Mouse (Mus musculus) limb, embryonic 14.5 days (tissue): ENCODE measurements around the gene Zfp334. TPM values are rescaled to one million over a fixed set of nuclear protein-coding genes. Genes with fewer than 3 reads are reported as not detected.

Experiments
- ATAC-seq: fragments of 200-750 bp; cut with Nextera tagmentation; 2 replicates; pipeline ENCODE4 v1.8.0; 2017; ENCODE audit warnings: low read depth, moderate number of reproducible peaks, moderate TSS enrichment; ENCODE audit not compliant: low FRiP score
- DNase-seq: peaks from one replicate; pipeline ENCODE4 v3.0.0-alpha.2; 2015; ENCODE audit warnings: low spot score
- H3K27ac ChIP-seq: fragments of 300-500 bp; sonication (generic); replicated peaks from 2 replicates; pipeline ENCODE4 v1.5.1; 2014; ENCODE audit warnings: low read depth, mild to moderate bottlenecking, low read length, moderate library complexity, mixed read lengths
- H3K27me3 ChIP-seq: fragments of 300-500 bp; sonication (generic); 2 replicates; pipeline ENCODE4 v1.6.1; 2014; ENCODE audit warnings: low read length, mixed read lengths; ENCODE audit not compliant: control insufficient read depth, insufficient read depth
- H3K36me3 ChIP-seq: fragments of 300-500 bp; sonication (generic); 2 replicates; pipeline ENCODE4 v1.6.1; 2014; ENCODE audit warnings: mild to moderate bottlenecking, low read length, moderate library complexity, mixed read lengths; ENCODE audit not compliant: control insufficient read depth, insufficient read depth
- H3K4me1 ChIP-seq: fragments of 300-500 bp; sonication (generic); 2 replicates; pipeline ENCODE4 v1.6.1; 2014; ENCODE audit warnings: antibody characterized with exemption, low read length, mixed read lengths; ENCODE audit not compliant: control insufficient read depth, insufficient read depth
- H3K4me2 ChIP-seq: fragments of 300-500 bp; sonication (generic); replicated peaks from 2 replicates; pipeline ENCODE4 v1.6.1; 2014; ENCODE audit warnings: low read depth, mild to moderate bottlenecking, low read length, moderate library complexity; ENCODE audit not compliant: severe bottlenecking
- H3K4me3 ChIP-seq: fragments of 300-500 bp; sonication (generic); replicated peaks from 2 replicates; pipeline ENCODE4 v1.5.1; 2014; ENCODE audit warnings: low read length
- H3K9ac ChIP-seq: fragments of 300-500 bp; sonication (generic); 2 replicates; pipeline ENCODE4 v1.6.1; 2014; ENCODE audit warnings: mild to moderate bottlenecking, low read depth, low read length, moderate library complexity; ENCODE audit not compliant: severe bottlenecking
- H3K9me3 ChIP-seq: fragments of 300-500 bp; sonication (generic); 2 replicates; pipeline ENCODE4 v1.6.1; 2016; ENCODE audit warnings: low read length; ENCODE audit not compliant: control insufficient read depth
- POLR2A ChIP-seq: fragments of 200-500 bp; IDR thresholded peaks from 2 replicates; pipeline ENCODE4 v1.8.0; 2012; ENCODE audit warnings: inconsistent platforms, mild to moderate bottlenecking, moderate library complexity, borderline replicate concordance; ENCODE audit not compliant: insufficient read depth, insufficient read length; ENCODE audit errors: extremely low read depth
- WGBS: fragments of 180-500 bp; shearing (Covaris S2); extraction: QIAGEN DNeasy Blood & Tissue Kit; methylation state at CpG from one replicate; pipeline ENCODE4 v1.1.7; 2014; 5-methylcytosine and 5-hydroxymethylcytosine counted together
- polyA plus RNA-seq, 2 experiments: library from polyadenylated mRNA; depleted of rRNA in 1 of 2; stranded (reverse) in 1 of 2; unstranded in 1 of 2; fragments of >200 nt; fragmentation: Nextera tagmentation in 1 of 2; extraction: Ambion mirVana in 1 of 2; gene quantifications; 2 replicates each; pipeline versions ENCODE4 v1.2.1 to v1.2.3; 2012 to 2014

Gene Zfp334
- polyA plus RNA-seq, 2 experiments: 8.6 to 9.8 TPM

- Histone ChIP-seq H3K27ac (no peak overlapping the region), H3K9me3 (no peaks in the 10 kb centered on the region), H3K4me1 (peaks cover 6% of the 10 kb centered on the region; the same call in 1 of the 2 replicates), H3K36me3 (no peaks in the 10 kb centered on the region), H3K4me2 (peak overlapping the region; percentile 49), H3K4me3 (peak overlapping the region; percentile 26), H3K9ac (no peak overlapping the region), H3K27me3 (peaks cover 32% of the 10 kb centered on the region)
- TF ChIP-seq POLR2A: no peak
- ATAC-seq (no peak), DNase-seq (no peak)
- 2% methylated on average over 12 of the region's 13 CpGs for WGBS
Observed at GRCm38 (mm10) chr2:165367868-165368439, 20.1 kb downstream of the Zfp334 start.

DNA sequence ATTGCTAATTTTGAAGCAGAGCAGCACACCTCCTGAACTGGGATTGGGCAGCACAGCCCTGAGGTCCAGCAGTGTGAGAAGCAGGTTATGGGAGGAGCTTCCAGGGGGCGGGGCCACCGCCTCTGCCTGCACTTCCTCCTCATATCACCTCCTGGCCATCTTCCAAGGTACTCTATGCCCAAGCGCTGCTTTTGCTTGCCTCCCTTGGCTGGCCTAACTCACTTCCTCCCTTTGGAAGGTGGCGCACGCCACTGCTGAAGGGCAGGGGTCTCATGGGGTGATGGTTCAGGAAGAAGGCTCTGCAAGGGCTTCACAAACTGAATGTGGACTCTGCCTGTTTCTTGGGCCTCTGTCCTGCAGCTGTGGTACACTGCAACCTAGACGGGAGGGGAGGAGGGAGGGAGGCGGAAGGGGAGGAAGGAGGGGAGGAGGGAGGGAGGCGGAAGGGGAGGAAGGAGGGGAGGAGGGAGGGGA is 21.0 kb downstream of the Zfp334 start:
- DNase-seq: peak; percentile 40
- peaks cover 6% of the 10 kb centered on the region; the same call in 1 of the 2 replicates for H3K4me1 ChIP-seq
- no peaks in the 10 kb centered on the region for H3K36me3 ChIP-seq
- ATAC-seq: no peak
- no peak overlapping the region for H3K4me3 ChIP-seq
- no peak overlapping the region for H3K9ac ChIP-seq
- 0 out of 2 replicates have a peak overlapping the region, but pooled peaks have one; percentile 4 for H3K4me2 ChIP-seq
- 0% methylated on average over 5 of the region's 8 CpGs for WGBS
- H3K27ac ChIP-seq: no peak overlapping the region
- TF ChIP-seq POLR2A: no peak
- no peaks in the 10 kb centered on the region for H3K9me3 ChIP-seq
- H3K27me3 ChIP-seq: peaks cover 32% of the 10 kb centered on the region

DNA sequence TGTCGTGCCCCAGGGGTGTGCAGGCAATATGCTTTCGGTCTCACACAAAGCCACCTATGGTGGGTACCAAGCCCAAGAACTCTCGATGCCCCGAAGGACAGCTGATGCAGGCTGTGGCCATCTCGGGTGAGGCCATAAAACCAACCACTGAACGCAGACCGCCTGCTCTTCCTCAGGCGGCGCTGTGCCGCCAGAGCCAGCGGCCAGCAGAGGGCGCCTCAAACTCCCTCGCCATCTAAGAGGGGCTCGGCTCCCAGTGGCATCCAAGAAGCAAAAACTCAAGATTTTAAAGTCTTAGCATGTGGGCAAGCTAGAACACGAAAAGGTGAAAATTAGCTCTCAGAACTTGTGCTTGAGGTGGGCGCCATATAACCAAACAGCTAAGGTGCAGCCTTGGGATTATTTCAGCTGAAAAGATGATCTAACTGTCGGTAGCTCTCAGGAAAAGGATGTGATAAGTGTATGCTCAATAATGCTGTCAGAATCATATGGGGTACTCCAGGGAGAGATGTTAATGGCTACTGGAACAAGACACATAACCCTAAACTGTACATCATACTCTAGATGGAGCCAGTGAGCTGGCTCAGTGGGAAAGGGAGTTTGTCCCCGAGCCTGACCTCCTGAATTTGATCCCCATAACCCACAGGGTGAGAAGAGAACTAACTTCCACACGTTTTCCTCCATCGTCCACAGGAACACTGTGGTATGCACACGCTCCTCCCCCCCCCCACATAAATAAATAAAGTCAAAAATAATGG is 23.5 kb downstream of the Zfp334 start:
- no peaks in the 10 kb centered on the region for H3K36me3 ChIP-seq
- 12% methylated on average over 21 of the region's 21 CpGs for WGBS
- no peak overlapping the region for H3K27ac ChIP-seq
- H3K9me3 ChIP-seq: no peaks in the 10 kb centered on the region
- H3K4me1 ChIP-seq: peaks cover 6% of the 10 kb centered on the region; the same call in 1 of the 2 replicates
- H3K4me2 ChIP-seq: 0 out of 2 replicates have a peak overlapping the region, but pooled peaks have one; percentile 23
- DNase-seq (peak; percentile 28), ATAC-seq (0 out of 2 replicates have a peak, but pooled peaks have one; percentile 44)
- no peak overlapping the region for H3K4me3 ChIP-seq
- peaks cover 32% of the 10 kb centered on the region for H3K27me3 ChIP-seq
- no peak overlapping the region for H3K9ac ChIP-seq
- TF ChIP-seq POLR2A: no peak

GRCm38 (mm10) chr2:165363282-165363681 is 24.8 kb downstream of the Zfp334 start:
- DNase-seq (no peak), ATAC-seq (no peak)
- Histone ChIP-seq H3K9ac (no peak overlapping the region), H3K9me3 (no peaks in the 10 kb centered on the region), H3K4me3 (no peak overlapping the region), H3K27me3 (peaks cover 22% of the 10 kb centered on the region), H3K27ac (no peak overlapping the region), H3K4me1 (peaks cover 3% of the 10 kb centered on the region; the same call in 1 of the 2 replicates), H3K4me2 (no peak overlapping the region), H3K36me3 (no peaks in the 10 kb centered on the region)
- 84% methylated on average over 6 of the region's 6 CpGs for WGBS
- TF ChIP-seq POLR2A: no peak

DNA sequence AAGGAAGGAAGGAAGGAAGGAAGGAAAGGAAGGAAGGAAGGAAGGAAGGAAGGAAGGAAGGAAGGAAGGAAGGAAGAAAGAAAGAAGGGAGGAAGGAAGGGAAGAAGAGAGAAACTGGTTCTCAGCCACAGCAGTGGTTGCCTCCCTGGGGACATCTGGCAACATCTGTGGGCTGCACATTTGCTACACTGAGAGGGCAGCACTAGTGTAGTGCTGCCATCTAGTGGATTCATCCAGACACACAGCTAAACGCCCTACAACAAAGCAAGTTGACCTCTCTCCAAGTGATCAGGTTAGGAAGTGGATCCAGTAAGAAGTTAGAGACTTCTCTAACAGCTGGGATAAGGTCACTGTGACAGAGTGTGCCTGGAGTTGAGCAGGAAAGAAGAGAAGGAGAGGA is 27.2 kb downstream of the Zfp334 start:
- TF ChIP-seq POLR2A: no peak
- H3K27me3 ChIP-seq: peaks cover 13% of the 10 kb centered on the region; the same call in 1 of the 2 replicates
- H3K27ac ChIP-seq: no peak overlapping the region
- no peak overlapping the region for H3K9ac ChIP-seq
- ATAC-seq (peak; percentile 70; the same call in 1 of the 2 replicates), DNase-seq (peak; percentile 92)
- no peaks in the 10 kb centered on the region for H3K4me1 ChIP-seq
- H3K36me3 ChIP-seq: no peaks in the 10 kb centered on the region
- no peak overlapping the region for H3K4me2 ChIP-seq
- WGBS: 0% methylated on average over 1 of the region's 1 CpGs
- no peak overlapping the region for H3K4me3 ChIP-seq
- no peaks in the 10 kb centered on the region for H3K9me3 ChIP-seq
